Mouse (Mus musculus): ENCODE data around the gene Kcnc3.

GRCm38 (mm10) chr7:44547041-44547440, 43.4 kb upstream of the Kcnc3 start:
- TF ChIP-seq HCFC1 (IDR thresholded peaks at IDR 0.05; ENCODE audit: borderline replicate concordance, insufficient read depth, low read length) (no peak), CHD2 (IDR thresholded peaks at IDR 0.05; ENCODE audit: low read depth, low read length) (no peak), ZNF384 (IDR thresholded peaks at IDR 0.05; ENCODE audit: low read depth, low read length) (no peak), MAFK (IDR thresholded peaks at IDR 0.05; ENCODE audit: insufficient read depth, low read depth, low read length) (no peak), ZC3H11A (IDR thresholded peaks at IDR 0.05; ENCODE audit: borderline replicate concordance, low read depth, low read length) (no peak)

Data from ES-E14 (cell line).